Mouse (Mus musculus) hindbrain, embryonic 15.5 days (tissue): ENCODE measurements around the gene Gm13277. TPM values are rescaled to one million over a fixed set of nuclear protein-coding genes. Genes with fewer than 3 reads are reported as not detected.
"Not testable (repeated sequence)": the region's sequence is repeated elsewhere in the genome, so short reads cannot be mapped to it uniquely, and the experiment has no call there.

Source experiments
- ATAC-seq: fragments of 200-750 bp; cut with Nextera tagmentation; 2 replicates; pipeline ENCODE4 v1.8.0; 2017; ENCODE audit warnings: low read depth, moderate number of reproducible peaks, moderate TSS enrichment; ENCODE audit not compliant: low FRiP score
- H3K27ac ChIP-seq: fragments of 300-500 bp; sonication (generic); replicated peaks from 2 replicates; pipeline ENCODE4 v1.5.1; 2015; ENCODE audit warnings: mild to moderate bottlenecking, inconsistent platforms
- H3K27me3 ChIP-seq: fragments of 300-500 bp; sonication (generic); 2 replicates; pipeline ENCODE4 v1.6.1; 2015; ENCODE audit warnings: control low read depth, inconsistent platforms
- H3K36me3 ChIP-seq: fragments of 300-500 bp; sonication (generic); 2 replicates; pipeline ENCODE4 v1.6.1; 2015; ENCODE audit warnings: control low read depth, inconsistent platforms
- H3K4me1 ChIP-seq: fragments of 300-500 bp; sonication (generic); replicated peaks from 2 replicates; pipeline ENCODE4 v1.6.1; 2015; ENCODE audit warnings: control low read depth, inconsistent platforms
- H3K4me2 ChIP-seq: fragments of 300-500 bp; sonication (generic); 2 replicates; pipeline ENCODE4 v1.6.1; 2015; ENCODE audit warnings: moderate library complexity, mild to moderate bottlenecking, inconsistent platforms
- H3K4me3 ChIP-seq: fragments of 300-500 bp; sonication (generic); 2 replicates; pipeline ENCODE4 v1.5.1; 2015; ENCODE audit warnings: mild to moderate bottlenecking, inconsistent platforms
- H3K9ac ChIP-seq: fragments of 300-500 bp; sonication (generic); 2 replicates; pipeline ENCODE4 v1.6.1; 2015; ENCODE audit warnings: inconsistent platforms
- H3K9me3 ChIP-seq: fragments of 300-500 bp; sonication (generic); 2 replicates; pipeline ENCODE4 v1.6.1; 2016; ENCODE audit warnings: control low read depth, inconsistent platforms
- WGBS: fragments of 180-500 bp; shearing (Covaris S2); methylation state at CpG from one replicate; pipeline ENCODE4 v1.1.7; 2015; 5-methylcytosine and 5-hydroxymethylcytosine counted together
- polyA plus RNA-seq: library from polyadenylated mRNA; unstranded; fragments of >200 nt; fragmentation: Nextera tagmentation; extraction: Ambion mirVana; gene quantifications from 2 replicates; pipeline ENCODE4 v1.2.1, GENCODE M21; 2015

The Gm13277 gene
- polyA plus RNA-seq, 1 experiment from 2014 or later: not detected

- H3K27ac ChIP-seq, H3K4me3 ChIP-seq, H3K27me3 ChIP-seq, H3K36me3 ChIP-seq, H3K9ac ChIP-seq, H3K4me1 ChIP-seq, ATAC-seq, H3K4me2 ChIP-seq, H3K9me3 ChIP-seq: not testable (repeated sequence)
- WGBS: 71% methylated on average over 6 of the region's 8 CpGs
Measured at GRCm38 (mm10) chr4:88761776-88762175, 26.7 kb upstream of the Gm13277 start.

GRCm38 (mm10) chr4:88762341-88762740 is 26.1 kb upstream of the Gm13277 start:
- H3K9ac ChIP-seq, H3K27ac ChIP-seq, H3K9me3 ChIP-seq, H3K27me3 ChIP-seq, ATAC-seq, H3K4me2 ChIP-seq, H3K36me3 ChIP-seq, H3K4me3 ChIP-seq, H3K4me1 ChIP-seq: not testable (repeated sequence)
- WGBS: 66% methylated on average over 9 of the region's 9 CpGs

GRCm38 (mm10) chr4:88763384-88764018 is 24.9 kb upstream of the Gm13277 start:
- not testable (repeated sequence) for H3K4me1 ChIP-seq, H3K36me3 ChIP-seq, H3K9ac ChIP-seq, H3K27ac ChIP-seq, H3K27me3 ChIP-seq, H3K9me3 ChIP-seq, ATAC-seq
- WGBS: 4% methylated on average over 27 of the region's 42 CpGs
- peak overlapping the region; percentile 64 for H3K4me2 ChIP-seq
- peak overlapping the region; percentile 36 for H3K4me3 ChIP-seq

GRCm38 (mm10) chr4:88773534-88773933 is 14.9 kb upstream of the Gm13277 start, which contains the start of gene Gm13290:
Gene Gm13290 (plus strand): TSS chr4:88773834.
- not testable (repeated sequence) for H3K4me3 ChIP-seq, H3K9me3 ChIP-seq, ATAC-seq, H3K4me1 ChIP-seq, H3K27ac ChIP-seq, H3K9ac ChIP-seq, H3K27me3 ChIP-seq, H3K36me3 ChIP-seq, H3K4me2 ChIP-seq
- no CpG with 5 or more reads among the region's 32 CpGs for WGBS

GRCm38 (mm10) chr4:88776622-88777021 is 11.8 kb upstream of the Gm13277 start, which contains the start of gene Gm13289:
Gene Gm13289 (plus strand): TSS chr4:88776922.
- not testable (repeated sequence) for H3K9me3 ChIP-seq, H3K36me3 ChIP-seq, H3K4me1 ChIP-seq, H3K27me3 ChIP-seq, H3K4me3 ChIP-seq, H3K27ac ChIP-seq, H3K4me2 ChIP-seq, H3K9ac ChIP-seq, ATAC-seq
- WGBS: no CpG with 5 or more reads among the region's 29 CpGs

- not testable (repeated sequence) for ATAC-seq, H3K9ac ChIP-seq
Measured at GRCm38 (mm10) chr4:88779550-88779949, 8.9 kb upstream of the Gm13277 start, which contains the start of gene Gm13272. Gene Gm13272 (plus strand): TSS chr4:88779850.

GRCm38 (mm10) chr4:88780320-88780719 is 8.1 kb upstream of the Gm13277 start:
- H3K4me3 ChIP-seq, H3K4me1 ChIP-seq, H3K9me3 ChIP-seq, H3K4me2 ChIP-seq, ATAC-seq, H3K27ac ChIP-seq, H3K9ac ChIP-seq, H3K27me3 ChIP-seq, H3K36me3 ChIP-seq: not testable (repeated sequence)
- WGBS: 50% methylated on average over 16 of the region's 18 CpGs

More at GRCm38 (mm10) chr4:88779550-88779949, 8.9 kb upstream of the Gm13277 start, which contains the start of gene Gm13272:
- H3K4me2 ChIP-seq, H3K4me1 ChIP-seq, H3K27ac ChIP-seq, H3K9me3 ChIP-seq, H3K36me3 ChIP-seq, H3K27me3 ChIP-seq, H3K4me3 ChIP-seq: not testable (repeated sequence)
- no CpG with 5 or more reads among the region's 29 CpGs for WGBS

GRCm38 (mm10) chr4:88781831-88782230 is 6.6 kb upstream of the Gm13277 start, which contains the start of gene Ifnz:
Gene Ifnz (plus strand): TSS chr4:88782131.
- H3K27ac ChIP-seq, ATAC-seq, H3K9me3 ChIP-seq, H3K36me3 ChIP-seq, H3K4me1 ChIP-seq, H3K9ac ChIP-seq, H3K27me3 ChIP-seq: not testable (repeated sequence)
- Histone ChIP-seq H3K4me2 (peak within 1 kb of the TSS; percentile 50), H3K4me3 (0 out of 2 replicates have a peak within 1 kb of the TSS, but pooled peaks have one; percentile 15)
- 17% methylated on average over 4 of the region's 7 CpGs for WGBS

GRCm38 (mm10) chr4:88782335-88782734 is 6.1 kb upstream of the Gm13277 start:
- not testable (repeated sequence) for ATAC-seq, H3K9ac ChIP-seq, H3K27ac ChIP-seq, H3K27me3 ChIP-seq, H3K36me3 ChIP-seq, H3K9me3 ChIP-seq, H3K4me1 ChIP-seq
- Histone ChIP-seq H3K4me2 (peak overlapping the region; percentile 50), H3K4me3 (0 out of 2 replicates have a peak overlapping the region, but pooled peaks have one; percentile 15)
- 0% methylated on average over 3 of the region's 31 CpGs for WGBS

- not testable (repeated sequence) for H3K4me1 ChIP-seq, H3K9me3 ChIP-seq, H3K27me3 ChIP-seq, H3K4me2 ChIP-seq, ATAC-seq, H3K9ac ChIP-seq, H3K36me3 ChIP-seq, H3K27ac ChIP-seq, H3K4me3 ChIP-seq
- no CpG with 5 or more reads among the region's 27 CpGs for WGBS
Measured at GRCm38 (mm10) chr4:88785409-88785808, 3.0 kb upstream of the Gm13277 start, which contains the start of gene Gm13276. Gene Gm13276 (plus strand): TSS chr4:88785709.

- not testable (repeated sequence) for H3K36me3 ChIP-seq
Measured at GRCm38 (mm10) chr4:88791250-88791649, 2.8 kb downstream of the Gm13277 start, which contains the start of gene Gm13278. Gene Gm13278 (plus strand): TSS chr4:88791550.

GRCm38 (mm10) chr4:88793936-88794675 is 5.7 kb downstream of the Gm13277 start, which contains the start of gene Gm13275:
Gene Gm13275 (plus strand): TSS chr4:88794487.
- not testable (repeated sequence) for H3K27ac ChIP-seq, H3K4me3 ChIP-seq, H3K9me3 ChIP-seq, H3K36me3 ChIP-seq, H3K4me1 ChIP-seq, H3K9ac ChIP-seq, H3K4me2 ChIP-seq, ATAC-seq, H3K27me3 ChIP-seq
- WGBS: 0% methylated on average over 13 of the region's 52 CpGs

More at GRCm38 (mm10) chr4:88791250-88791649, 2.8 kb downstream of the Gm13277 start, which contains the start of gene Gm13278:
- H3K9me3 ChIP-seq, H3K4me3 ChIP-seq, H3K4me1 ChIP-seq, H3K9ac ChIP-seq, H3K27ac ChIP-seq, H3K4me2 ChIP-seq, H3K27me3 ChIP-seq, ATAC-seq: not testable (repeated sequence)
- WGBS: no CpG with 5 or more reads among the region's 28 CpGs
